In the genomic region with DNA sequence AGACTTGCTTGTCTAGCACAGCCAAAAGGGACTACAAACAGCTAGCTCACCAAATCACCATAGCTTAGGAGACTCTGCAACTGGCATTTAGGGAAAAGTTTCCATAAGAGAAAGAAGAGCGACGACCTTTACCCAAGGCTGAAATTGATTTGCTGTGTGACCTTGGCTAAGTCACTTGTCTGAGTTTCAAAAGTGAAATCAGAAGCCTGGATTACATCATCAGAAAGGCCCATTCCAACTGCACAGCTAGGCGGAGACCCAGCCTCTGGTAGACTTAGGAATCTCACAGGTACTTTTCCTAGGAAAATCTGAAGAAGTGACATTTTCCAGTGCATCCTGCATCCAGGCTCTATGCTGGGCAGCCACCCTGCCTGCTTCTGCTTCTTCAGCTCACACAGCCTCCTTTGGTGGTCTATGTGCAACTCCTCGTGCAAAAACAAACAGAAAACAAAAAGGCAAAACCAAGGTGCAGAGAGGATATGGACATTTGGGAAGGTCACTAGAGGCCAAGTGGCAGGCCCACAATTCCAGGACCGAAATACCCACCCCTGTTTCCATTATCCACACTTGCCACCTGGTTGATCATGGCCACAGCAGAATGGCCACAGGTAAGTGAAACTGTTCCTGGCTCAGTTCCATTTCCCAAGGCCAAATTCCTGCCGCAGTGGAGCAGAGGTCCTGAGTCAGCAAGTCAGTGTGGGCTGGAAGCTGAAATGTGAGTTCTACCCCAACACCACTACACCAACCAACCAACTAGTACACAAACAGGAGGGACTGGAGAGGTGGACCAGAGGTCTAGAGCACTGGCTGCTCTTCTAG, we compare ENCODE assay signal across 17 mouse cellular contexts. TPM values are rescaled to one million over a fixed set of nuclear protein-coding genes. Genes with fewer than 3 reads are reported as not detected.
A peak's percentile ranks its signal among the peaks of the same experiment; 100 is the strongest.
DNase-seq lines count a peak whose midpoint lies in the region; ATAC-seq and TF ChIP-seq lines count a peak whose summit lies in the region.
"Had no signal": no experiment of that assay in that cellular context is flagged by ENCODE, and none has a peak within 500 bp of the region (broad histone marks: within the 10 kb centered on the region; RNA-seq: fewer than 3 reads in every experiment).

No protein-coding gene starts in this region.

- no peak overlapping the region for H3K4me3 ChIP-seq in intestine, postnatal 0 days (ENCODE audit: low read depth, low read length)
- no peak overlapping the region for H3K4me3 ChIP-seq in intestine, embryonic 16.5 days (ENCODE audit: low read length)
- no peak overlapping the region for H3K4me3 ChIP-seq in midbrain, embryonic 11.5 days (ENCODE audit: low read depth, low read length)
- no peak overlapping the region for H3K4me3 ChIP-seq in midbrain, embryonic 16.5 days (ENCODE audit: low read depth, low read length)
- H3K4me3 ChIP-seq: limb, embryonic 15.5 days; neural tube, embryonic 13.5 days had no signal

- no peak for TF ChIP-seq CTCF in intestine, postnatal 0 days (IDR thresholded peaks at IDR 0.05; ENCODE audit: low read depth)

- no peak for ATAC-seq in intestine, postnatal 0 days
- ATAC-seq in intestine, embryonic 16.5 days = no peak
- ATAC-seq in midbrain, embryonic 11.5 days (ENCODE audit: low FRiP score) = no peak
- ATAC-seq in midbrain, embryonic 16.5 days = no peak
- ATAC-seq: activated CD4-positive, CD25-positive, alpha-beta regulatory T cell, adult 4 months had no signal

- H3K36me3 ChIP-seq in intestine, postnatal 0 days (ENCODE audit: control insufficient read depth, insufficient read depth) = no peaks in the 10 kb centered on the region
- H3K36me3 ChIP-seq in intestine, embryonic 16.5 days (ENCODE audit: control insufficient read depth, insufficient read depth, low read length) = no peaks in the 10 kb centered on the region
- no peaks in the 10 kb centered on the region for H3K36me3 ChIP-seq in midbrain, embryonic 11.5 days (ENCODE audit: control insufficient read depth, insufficient read depth, low read length)
- no peaks in the 10 kb centered on the region for H3K36me3 ChIP-seq in midbrain, embryonic 16.5 days (ENCODE audit: control insufficient read depth, insufficient read depth, low read length)
- H3K36me3 ChIP-seq: limb, embryonic 15.5 days; neural tube, embryonic 13.5 days had no signal

- peak; percentile 81 for DNase-seq in midbrain, embryonic 11.5 days (ENCODE audit: low spot score, missing footprints)
- DNase-seq in kidney, postnatal 25 days = peak; percentile 85 to 88
- no peak for DNase-seq in thymus, postnatal 25 days
- DNase-seq in gastrocnemius, adult 18-20 months (ENCODE audit: low spot score) = no peak
- no peak for DNase-seq in urinary bladder, postnatal 4 days (ENCODE audit: low spot score in 2 of 2)
- DNase-seq: cerebellum, adult 8-10 months; layer of hippocampus, adult 9-11 months; thymus, adult 18-20 months had no signal

- H3K27ac ChIP-seq in intestine, postnatal 0 days (ENCODE audit: low read depth, low read length) = peak overlapping the region; percentile 57
- no peak overlapping the region; the same call in 1 of the 2 replicates for H3K27ac ChIP-seq in intestine, embryonic 16.5 days (ENCODE audit: low read length)
- H3K27ac ChIP-seq in midbrain, embryonic 11.5 days (ENCODE audit: low read depth, low read length) = no peak overlapping the region
- H3K27ac ChIP-seq in midbrain, embryonic 16.5 days (ENCODE audit: low read length) = no peak overlapping the region
- H3K27ac ChIP-seq: limb, embryonic 15.5 days had no signal

- H3K4me2 ChIP-seq in intestine, postnatal 0 days (replicated peaks; ENCODE audit: low read depth) = 0 out of 2 replicates have a peak overlapping the region, but pooled peaks have one; percentile 3
- H3K4me2 ChIP-seq in intestine, embryonic 16.5 days (ENCODE audit: low read depth, low read length) = no peak overlapping the region
- no peak overlapping the region for H3K4me2 ChIP-seq in midbrain, embryonic 11.5 days
- no peak overlapping the region for H3K4me2 ChIP-seq in midbrain, embryonic 16.5 days (ENCODE audit: low read length)
- H3K4me2 ChIP-seq: limb, embryonic 15.5 days; neural tube, embryonic 13.5 days had no signal

- H3K9me3 ChIP-seq in intestine, postnatal 0 days (ENCODE audit: control insufficient read depth) = no peaks in the 10 kb centered on the region
- no peaks in the 10 kb centered on the region for H3K9me3 ChIP-seq in intestine, embryonic 16.5 days (ENCODE audit: control insufficient read depth, low read length)
- H3K9me3 ChIP-seq in midbrain, embryonic 11.5 days (ENCODE audit: control insufficient read depth, low read length) = no peaks in the 10 kb centered on the region
- H3K9me3 ChIP-seq in midbrain, embryonic 16.5 days (replicated peaks; ENCODE audit: control insufficient read depth, low read length, poor library complexity, severe bottlenecking) = no peaks in the 10 kb centered on the region
- H3K9me3 ChIP-seq: limb, embryonic 15.5 days; neural tube, embryonic 13.5 days had no signal

- 72% methylated on average over 6 of the region's 6 CpGs for WGBS in intestine, postnatal 0 days
- 75% methylated on average over 6 of the region's 6 CpGs for WGBS in intestine, embryonic 16.5 days
- 79% methylated on average over 6 of the region's 6 CpGs for WGBS in midbrain, embryonic 11.5 days
- 84% methylated on average over 6 of the region's 6 CpGs for WGBS in midbrain, embryonic 16.5 days

- peaks cover 10% of the 10 kb centered on the region for H3K4me1 ChIP-seq in intestine, postnatal 0 days (replicated peaks; ENCODE audit: control insufficient read depth, insufficient read depth, low read length)
- H3K4me1 ChIP-seq in intestine, embryonic 16.5 days (ENCODE audit: control insufficient read depth, insufficient read depth, low read length) = peaks cover 15% of the 10 kb centered on the region
- peaks cover 54% of the 10 kb centered on the region for H3K4me1 ChIP-seq in midbrain, embryonic 11.5 days (ENCODE audit: control insufficient read depth, insufficient read depth, low read length)
- H3K4me1 ChIP-seq in midbrain, embryonic 16.5 days (ENCODE audit: control insufficient read depth, insufficient read depth, low read length) = peaks cover 20% of the 10 kb centered on the region

- no peak overlapping the region for H3K9ac ChIP-seq in intestine, postnatal 0 days (ENCODE audit: low read depth, low read length)
- H3K9ac ChIP-seq in intestine, embryonic 16.5 days (ENCODE audit: low read depth, low read length) = no peak overlapping the region
- H3K9ac ChIP-seq in midbrain, embryonic 11.5 days (ENCODE audit: low read length) = no peak overlapping the region
- no peak overlapping the region for H3K9ac ChIP-seq in midbrain, embryonic 16.5 days (ENCODE audit: low read depth, low read length)
- H3K9ac ChIP-seq: limb, embryonic 15.5 days; neural tube, embryonic 13.5 days had no signal

- H3K27me3 ChIP-seq in intestine, postnatal 0 days (replicated peaks; ENCODE audit: control insufficient read depth, insufficient read depth, low read length) = no peaks in the 10 kb centered on the region
- no peaks in the 10 kb centered on the region for H3K27me3 ChIP-seq in intestine, embryonic 16.5 days (replicated peaks; ENCODE audit: control insufficient read depth, insufficient read depth, low read length)
- H3K27me3 ChIP-seq in midbrain, embryonic 11.5 days (ENCODE audit: control insufficient read depth, insufficient read depth, low read length) = peaks cover 8% of the 10 kb centered on the region
- H3K27me3 ChIP-seq in midbrain, embryonic 16.5 days (ENCODE audit: control insufficient read depth, insufficient read depth, low read depth, low read length) = no peaks in the 10 kb centered on the region
- H3K27me3 ChIP-seq: CH12.LX had no signal

RNA-seq across cellular contexts. Expression of a gene that starts 5.5 kb away (rescaled TPM):
- polyA plus RNA-seq in intestine, postnatal 0 days (2015; fragmentation: Nextera tagmentation; extraction: Ambion mirVana) = 16.1 and 18.8 TPM in 2 replicates
- 8.5 and 9.0 TPM in 2 replicates for polyA plus RNA-seq in intestine, embryonic 16.5 days (2015; fragmentation: Nextera tagmentation; extraction: Ambion mirVana)
- 6.4 and 8.5 TPM in 2 replicates for polyA plus RNA-seq in midbrain, embryonic 11.5 days (2014; fragmentation: Nextera tagmentation; extraction: Ambion mirVana)
- polyA plus RNA-seq in midbrain, embryonic 16.5 days (2015; fragmentation: Nextera tagmentation; extraction: Ambion mirVana) = 6.9 and 7.8 TPM in 2 replicates
- under 1 TPM; 0.07 to 0.25 TPM for total RNA-seq in gastrocnemius, adult 18-20 months (2021)
- total RNA-seq: granulocyte monocyte progenitor cell, adult 5-6 weeks; megakaryocyte, adult 5-6 weeks had no signal
- polyA plus RNA-seq: activated CD4-positive, CD25-positive, alpha-beta regulatory T cell, adult 4 months had no signal

Comparison
In these comparisons a context has a peak if more than half of its experiments do, and no peak if none do; other contexts are left out.
1. DNase-seq: peak in midbrain, embryonic 11.5 days (single experiment) and kidney, postnatal 25 days (2 of 2); none in thymus, postnatal 25 days (single experiment), gastrocnemius, adult 18-20 months (single experiment) and urinary bladder, postnatal 4 days (0 of 2).